Mouse (Mus musculus) midbrain, embryonic 10.5 days (tissue): ENCODE results near the gene Tbc1d5. TPM values are rescaled to one million over a fixed set of nuclear protein-coding genes. Genes with fewer than 3 reads are reported as not detected.

Experiments
- DNase-seq: peaks from one replicate; pipeline ENCODE4 v3.0.0-alpha.2; 2017; ENCODE audit warnings: low spot score
- H3K27ac ChIP-seq: fragments of 300-500 bp; sonication (generic); replicated peaks from 2 replicates; pipeline ENCODE4 v1.5.1; 2016; ENCODE audit warnings: mild to moderate bottlenecking
- H3K27me3 ChIP-seq: fragments of 300-500 bp; sonication (generic); 2 replicates; pipeline ENCODE4 v1.6.1; 2016; ENCODE audit warnings: low read depth, mild to moderate bottlenecking; ENCODE audit not compliant: poor library complexity, severe bottlenecking
- H3K36me3 ChIP-seq: fragments of 300-500 bp; sonication (generic); 2 replicates; pipeline ENCODE4 v1.6.1; 2016; ENCODE audit warnings: mild to moderate bottlenecking, moderate library complexity
- H3K4me1 ChIP-seq: fragments of 300-500 bp; sonication (generic); 2 replicates; pipeline ENCODE4 v1.6.1; 2016
- H3K4me3 ChIP-seq: fragments of 300-500 bp; sonication (generic); 2 replicates; pipeline ENCODE4 v1.5.1; 2016; ENCODE audit warnings: mild to moderate bottlenecking, moderate library complexity
- H3K9me3 ChIP-seq: fragments of 300-500 bp; sonication (generic); replicated peaks from 2 replicates; pipeline ENCODE4 v1.6.1; 2016; ENCODE audit warnings: mild to moderate bottlenecking
- whole genome bisulfite sequencing: fragments of 180-500 bp; shearing (Covaris S2); methylation state at CpG from one replicate; pipeline ENCODE4 v1.1.7; 2016; 5-methylcytosine and 5-hydroxymethylcytosine counted together
- polyA plus RNA-seq: library from polyadenylated mRNA; unstranded; fragments of >200 nt; fragmentation: Nextera tagmentation; extraction: Ambion mirVana; gene quantifications from 2 replicates; pipeline ENCODE4 v1.2.1, GENCODE M21; 2016

The Tbc1d5 gene
- polyA plus RNA-seq, 1 experiment from 2014 or later: 10.8 TPM

DNA sequence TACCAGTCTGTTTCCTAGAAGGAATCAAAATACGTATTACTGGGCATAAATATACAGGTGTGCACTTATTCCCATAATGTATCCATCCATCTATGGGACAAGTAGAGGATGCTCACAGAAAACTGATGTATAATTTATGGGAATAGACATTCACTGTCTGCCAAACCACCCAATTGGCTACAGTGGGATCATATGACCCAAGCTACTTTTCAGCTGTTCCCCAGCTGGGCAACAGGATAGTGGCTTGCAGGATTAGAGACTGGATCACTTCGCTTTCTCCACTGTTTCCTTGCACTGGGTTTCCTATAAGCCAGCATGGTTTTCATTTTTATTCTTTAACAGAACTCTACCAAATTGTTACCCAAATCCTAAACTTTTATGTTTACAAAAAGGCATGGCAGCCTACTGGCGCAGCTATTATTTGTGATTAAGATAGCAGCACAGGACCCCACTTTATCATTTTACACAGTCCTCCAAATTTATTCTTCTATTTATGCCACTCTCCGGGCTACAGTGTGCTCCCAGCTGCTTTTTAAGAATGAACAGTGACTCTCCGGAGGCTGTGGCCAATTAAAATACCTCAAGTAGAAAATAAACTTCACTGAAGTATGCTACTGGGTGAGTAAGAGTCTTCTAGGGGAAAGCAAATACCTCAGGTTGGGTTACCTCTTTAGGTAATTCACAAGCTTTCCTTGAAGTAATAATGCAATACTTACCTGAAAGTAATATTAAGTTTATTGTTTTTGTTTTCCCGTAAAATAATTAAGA is 270.4 kb downstream of the Tbc1d5 start:
- 79% methylated on average over 6 of the region's 6 CpGs for whole genome bisulfite sequencing
- DNase-seq: no peak

DNA sequence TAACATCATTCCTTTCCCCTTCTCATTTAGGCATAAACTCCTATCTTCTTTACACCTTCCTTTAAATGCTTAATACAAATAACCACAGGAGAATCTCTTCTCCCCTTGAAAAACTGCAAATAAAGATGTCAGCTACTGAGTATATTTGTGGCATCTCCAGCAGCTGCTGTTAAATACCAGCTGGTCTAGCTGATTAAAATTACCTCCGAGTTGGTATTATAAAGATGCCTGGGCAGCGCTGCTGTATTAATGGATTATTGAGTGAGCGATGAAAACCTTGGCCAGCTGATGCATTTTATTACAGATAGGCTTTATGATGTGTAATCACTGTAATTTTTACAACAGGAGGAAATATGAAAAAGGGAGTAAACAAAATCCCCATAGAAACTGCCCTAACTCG is 271.0 kb downstream of the Tbc1d5 start:
- H3K4me1 ChIP-seq: peaks cover 19% of the 10 kb centered on the region
- DNase-seq: no peak
- H3K27ac ChIP-seq: no peak overlapping the region
- no peaks in the 10 kb centered on the region for H3K9me3 ChIP-seq
- H3K36me3 ChIP-seq: no peaks in the 10 kb centered on the region
- H3K27me3 ChIP-seq: no peaks in the 10 kb centered on the region
- no peak overlapping the region for H3K4me3 ChIP-seq
- 91% methylated on average over 4 of the region's 4 CpGs for WGBS

More for the DNA sequence above, 270.4 kb downstream of the Tbc1d5 start:
- no peak overlapping the region for H3K27ac ChIP-seq
- H3K4me3 ChIP-seq: no peak overlapping the region
- H3K4me1 ChIP-seq: peaks cover 19% of the 10 kb centered on the region
- no peaks in the 10 kb centered on the region for H3K36me3 ChIP-seq
- no peaks in the 10 kb centered on the region for H3K9me3 ChIP-seq
- no peaks in the 10 kb centered on the region for H3K27me3 ChIP-seq

DNA sequence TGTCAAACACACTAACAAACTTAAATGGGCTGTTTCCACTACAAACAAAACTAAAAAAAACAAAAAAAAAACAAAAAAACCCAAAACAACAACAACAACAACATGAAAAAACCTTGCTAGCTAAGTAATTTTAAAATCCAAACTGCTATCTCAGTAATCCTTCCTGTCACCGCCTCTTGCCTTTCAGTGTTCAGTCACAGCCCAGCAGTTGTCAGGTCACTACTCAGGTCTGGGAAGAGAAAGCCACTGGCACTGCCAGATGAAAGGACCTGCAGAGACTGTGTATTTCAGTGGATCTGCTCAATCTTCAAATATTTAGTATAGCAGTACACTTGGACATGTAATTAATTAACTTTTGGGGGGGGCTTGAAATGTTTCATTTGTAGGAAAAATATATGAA is 272.5 kb downstream of the Tbc1d5 start:
- Histone ChIP-seq H3K9me3 (no peaks in the 10 kb centered on the region), H3K4me3 (no peak overlapping the region), H3K27me3 (no peaks in the 10 kb centered on the region), H3K27ac (no peak overlapping the region), H3K36me3 (no peaks in the 10 kb centered on the region), H3K4me1 (peaks cover 19% of the 10 kb centered on the region)
- 24% methylated on average over 1 of the region's 1 CpGs for WGBS
- DNase-seq: no peak

DNA sequence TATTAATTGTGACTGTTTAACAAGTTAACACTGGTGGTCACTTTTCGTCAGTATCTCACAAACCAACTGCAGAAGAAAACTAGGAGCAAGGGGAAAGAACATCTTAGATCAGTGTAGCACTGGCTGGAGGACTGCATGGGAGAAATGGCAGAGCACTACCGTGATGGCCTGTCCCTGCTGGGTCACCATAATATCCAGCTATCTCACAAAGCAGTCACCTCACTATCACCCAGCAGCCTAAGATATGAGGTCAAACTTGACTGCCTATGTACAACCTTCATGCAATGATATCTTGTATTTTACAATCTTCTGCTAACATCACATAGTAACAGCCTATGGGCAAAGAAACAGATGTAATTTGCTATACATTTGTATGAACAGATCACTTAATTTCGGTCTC is 274.7 kb downstream of the Tbc1d5 start:
- Histone ChIP-seq H3K36me3 (no peaks in the 10 kb centered on the region), H3K9me3 (no peaks in the 10 kb centered on the region), H3K27me3 (no peaks in the 10 kb centered on the region), H3K27ac (no peak overlapping the region), H3K4me3 (no peak overlapping the region), H3K4me1 (peaks cover 19% of the 10 kb centered on the region)
- no peak for DNase-seq
- WGBS: 91% methylated on average over 3 of the region's 3 CpGs

DNA sequence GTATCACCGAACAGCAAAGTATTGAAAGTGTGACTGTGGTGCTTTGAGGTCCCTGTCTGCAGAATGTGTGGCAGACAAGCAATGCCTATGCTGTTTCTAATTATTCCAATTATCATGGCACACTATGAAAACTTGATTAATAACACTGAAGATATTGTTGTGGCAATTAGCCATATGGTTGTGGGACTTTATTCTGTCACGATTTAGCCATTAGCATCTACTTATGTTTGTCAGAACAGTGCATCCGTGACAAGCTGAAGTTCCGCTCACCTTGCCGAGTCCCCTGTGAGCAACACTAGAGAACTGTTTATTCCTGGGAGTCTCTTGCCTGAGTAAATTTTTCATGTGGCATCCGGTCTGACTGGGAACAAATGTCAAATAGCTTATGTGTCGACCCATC is 281.3 kb downstream of the Tbc1d5 start:
- Histone ChIP-seq H3K4me1 (no peaks in the 10 kb centered on the region), H3K9me3 (no peaks in the 10 kb centered on the region), H3K27ac (no peak overlapping the region), H3K36me3 (no peaks in the 10 kb centered on the region), H3K4me3 (no peak overlapping the region), H3K27me3 (no peaks in the 10 kb centered on the region)
- 89% methylated on average over 7 of the region's 7 CpGs for WGBS
- DNase-seq: no peak

DNA sequence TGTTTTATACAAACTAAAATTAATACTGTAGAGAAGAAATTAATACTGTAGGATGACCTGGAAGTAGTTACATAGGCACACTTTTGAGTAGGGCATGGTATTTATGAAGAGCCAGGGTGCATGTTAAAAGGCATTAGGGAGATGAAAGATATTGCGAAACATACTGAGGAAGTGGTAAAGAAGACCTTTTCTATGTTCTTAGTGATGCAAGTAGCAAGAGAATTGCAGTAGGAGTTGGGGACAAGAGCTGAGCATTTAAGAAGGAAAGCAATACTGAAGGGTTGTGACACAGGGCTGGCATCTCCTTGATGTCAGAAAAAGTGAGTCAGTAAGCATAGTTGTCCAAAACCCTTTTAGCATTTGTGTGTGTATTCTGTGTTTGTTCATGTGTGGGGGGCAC is 289.7 kb downstream of the Tbc1d5 start:
- no peaks in the 10 kb centered on the region for H3K36me3 ChIP-seq
- H3K9me3 ChIP-seq: no peaks in the 10 kb centered on the region
- 91% methylated on average over 1 of the region's 1 CpGs for WGBS
- DNase-seq: no peak
- no peaks in the 10 kb centered on the region for H3K4me1 ChIP-seq
- H3K27me3 ChIP-seq: no peaks in the 10 kb centered on the region
- H3K27ac ChIP-seq: no peak overlapping the region
- H3K4me3 ChIP-seq: no peak overlapping the region

DNA sequence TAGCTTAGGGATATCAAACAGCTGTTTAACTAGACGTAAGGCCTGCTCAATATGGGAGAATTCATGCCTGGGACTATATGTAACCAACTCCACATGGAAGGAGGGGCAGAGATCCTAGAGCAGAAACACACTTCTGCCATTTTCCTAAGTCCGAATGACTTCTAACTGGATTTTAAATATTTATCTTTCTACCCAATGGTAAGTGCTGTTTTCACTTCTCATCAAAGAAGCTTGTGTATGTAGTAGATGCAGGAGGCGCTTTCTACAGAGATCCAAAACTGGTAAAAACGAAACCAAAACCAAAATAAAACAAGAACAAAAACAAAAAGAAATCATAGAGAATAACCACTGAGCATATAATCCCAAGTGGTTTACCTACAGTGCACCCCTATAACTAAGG is 299.2 kb downstream of the Tbc1d5 start:
- Histone ChIP-seq H3K36me3 (no peaks in the 10 kb centered on the region), H3K27ac (no peak overlapping the region), H3K27me3 (no peaks in the 10 kb centered on the region), H3K4me3 (no peak overlapping the region), H3K4me1 (no peaks in the 10 kb centered on the region), H3K9me3 (no peaks in the 10 kb centered on the region)
- DNase-seq: no peak
- 86% methylated on average over 4 of the region's 4 CpGs for WGBS

DNA sequence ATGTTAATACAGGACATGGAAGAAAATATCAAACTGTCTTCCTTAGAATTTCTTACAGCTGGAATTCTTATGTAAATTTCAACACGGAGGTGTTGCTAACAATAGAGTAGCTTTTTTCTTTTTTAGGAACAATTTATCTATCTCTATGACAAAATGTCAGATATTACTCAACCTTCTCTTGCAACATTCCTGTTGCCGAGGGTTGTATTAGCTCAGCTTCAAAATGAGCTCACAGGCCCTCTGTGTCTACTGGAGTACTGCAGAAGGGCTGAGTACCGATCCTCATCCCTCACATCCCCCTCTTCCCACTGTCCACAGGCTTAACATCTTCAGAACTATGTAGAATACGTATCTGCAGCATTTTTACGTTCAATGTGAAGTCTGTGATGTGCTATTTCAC is 302.7 kb downstream of the Tbc1d5 start:
- 87% methylated on average over 5 of the region's 5 CpGs for WGBS
- Histone ChIP-seq H3K27ac (no peak overlapping the region), H3K4me3 (no peak overlapping the region)

DNA sequence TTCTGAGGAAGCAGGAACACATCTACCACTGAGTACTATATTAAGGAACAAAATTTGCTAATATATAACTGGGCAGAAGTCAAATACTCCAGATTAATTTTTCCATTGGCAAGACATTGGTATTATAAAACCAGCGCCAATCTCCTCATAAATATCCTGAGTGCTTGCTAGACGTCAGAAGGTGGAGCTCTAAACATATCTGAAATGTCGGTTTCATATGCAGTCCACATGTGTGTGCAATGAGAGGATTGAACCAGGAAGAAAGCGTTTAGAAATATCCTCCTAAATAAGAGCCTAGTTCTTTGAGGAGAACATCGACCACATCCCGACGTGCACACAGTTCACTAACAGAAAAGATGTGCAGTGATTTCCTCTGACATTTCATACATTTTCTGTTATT is 305.1 kb downstream of the Tbc1d5 start:
- H3K27ac ChIP-seq: no peak overlapping the region
- no peak overlapping the region for H3K4me3 ChIP-seq
- WGBS: 90% methylated on average over 7 of the region's 7 CpGs

More for the DNA sequence above, 302.7 kb downstream of the Tbc1d5 start:
- no peak for DNase-seq
- Histone ChIP-seq H3K9me3 (no peaks in the 10 kb centered on the region), H3K27me3 (no peaks in the 10 kb centered on the region), H3K4me1 (no peaks in the 10 kb centered on the region), H3K36me3 (no peaks in the 10 kb centered on the region)

DNA sequence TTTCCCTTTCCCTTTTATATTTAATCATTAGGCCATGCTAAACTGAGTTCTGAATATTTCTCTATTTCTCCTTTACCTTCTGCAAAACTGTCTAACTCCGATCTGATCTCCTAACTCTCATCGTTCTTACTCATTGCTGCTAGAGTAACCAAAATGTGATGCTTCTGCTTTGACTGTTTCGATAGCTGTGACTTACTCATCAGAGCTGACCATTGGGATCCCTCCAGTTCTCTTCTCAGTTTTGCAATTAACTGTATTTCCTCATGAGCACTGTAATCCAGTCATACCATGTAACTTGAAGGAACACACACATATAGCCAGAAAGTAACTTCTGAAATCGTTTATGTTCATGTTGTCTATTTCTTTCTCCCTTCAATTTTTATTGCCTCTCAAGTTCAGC is 306.6 kb downstream of the Tbc1d5 start:
- H3K36me3 ChIP-seq: no peaks in the 10 kb centered on the region
- no peak for DNase-seq
- H3K9me3 ChIP-seq: no peaks in the 10 kb centered on the region
- no peaks in the 10 kb centered on the region for H3K4me1 ChIP-seq
- H3K27me3 ChIP-seq: no peaks in the 10 kb centered on the region
- H3K27ac ChIP-seq: no peak overlapping the region
- H3K4me3 ChIP-seq: no peak overlapping the region
- WGBS: 93% methylated on average over 4 of the region's 4 CpGs

More for the DNA sequence above, 305.1 kb downstream of the Tbc1d5 start:
- Histone ChIP-seq H3K4me1 (no peaks in the 10 kb centered on the region), H3K9me3 (no peaks in the 10 kb centered on the region), H3K27me3 (no peaks in the 10 kb centered on the region), H3K36me3 (no peaks in the 10 kb centered on the region)
- DNase-seq: no peak

DNA sequence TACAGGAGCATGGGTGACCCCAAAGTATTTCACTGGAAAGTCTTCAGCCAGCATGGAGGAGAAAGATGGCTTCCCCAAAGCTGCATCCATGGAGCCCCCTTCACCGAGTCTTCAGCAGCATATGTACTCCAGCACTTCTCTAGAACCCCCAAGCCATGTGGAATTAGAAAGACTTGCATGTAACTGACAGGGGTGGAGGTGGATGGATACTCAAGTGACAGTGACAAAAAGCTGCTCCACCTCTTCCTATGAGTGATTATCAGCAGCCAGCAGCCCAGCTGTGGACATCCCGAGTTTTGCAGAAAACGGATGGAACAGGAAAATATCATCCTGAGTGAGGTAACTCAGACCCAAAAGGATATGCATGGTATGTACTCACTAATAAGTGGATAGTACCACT is 311.9 kb downstream of the Tbc1d5 start:
- 91% methylated on average over 3 of the region's 3 CpGs for WGBS

DNA sequence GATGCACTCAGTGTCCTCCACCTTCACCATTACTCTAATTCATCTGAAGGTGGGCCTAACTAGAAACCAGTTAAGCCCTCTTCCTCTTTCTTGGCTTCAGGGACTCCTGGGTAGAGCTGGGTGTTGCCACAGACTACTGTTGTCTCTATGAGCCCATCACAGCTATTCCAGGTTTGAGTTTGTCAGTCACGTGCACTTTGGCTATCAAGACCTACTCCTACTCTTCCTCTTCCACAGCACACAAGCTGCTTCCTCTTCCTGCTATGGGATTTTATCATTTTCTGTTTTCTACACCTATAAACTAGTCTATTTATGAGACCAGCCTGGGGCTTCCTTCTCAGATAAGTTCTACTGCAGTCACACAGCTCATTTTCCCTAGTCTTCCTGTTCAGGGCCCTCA is 314.4 kb downstream of the Tbc1d5 start:
- Histone ChIP-seq H3K4me3 (no peak overlapping the region), H3K9me3 (no peaks in the 10 kb centered on the region), H3K36me3 (peaks cover 3% of the 10 kb centered on the region; the same call in 1 of the 2 replicates), H3K27me3 (no peaks in the 10 kb centered on the region), H3K27ac (no peak overlapping the region), H3K4me1 (no peaks in the 10 kb centered on the region)
- no peak for DNase-seq
- 94% methylated on average over 1 of the region's 1 CpGs for WGBS

More for the DNA sequence above, 311.9 kb downstream of the Tbc1d5 start:
- no peaks in the 10 kb centered on the region for H3K4me1 ChIP-seq
- no peaks in the 10 kb centered on the region for H3K9me3 ChIP-seq
- no peak for DNase-seq
- peaks cover 3% of the 10 kb centered on the region; the same call in 1 of the 2 replicates for H3K36me3 ChIP-seq
- H3K27ac ChIP-seq: no peak overlapping the region
- no peak overlapping the region for H3K4me3 ChIP-seq
- H3K27me3 ChIP-seq: no peaks in the 10 kb centered on the region

DNA sequence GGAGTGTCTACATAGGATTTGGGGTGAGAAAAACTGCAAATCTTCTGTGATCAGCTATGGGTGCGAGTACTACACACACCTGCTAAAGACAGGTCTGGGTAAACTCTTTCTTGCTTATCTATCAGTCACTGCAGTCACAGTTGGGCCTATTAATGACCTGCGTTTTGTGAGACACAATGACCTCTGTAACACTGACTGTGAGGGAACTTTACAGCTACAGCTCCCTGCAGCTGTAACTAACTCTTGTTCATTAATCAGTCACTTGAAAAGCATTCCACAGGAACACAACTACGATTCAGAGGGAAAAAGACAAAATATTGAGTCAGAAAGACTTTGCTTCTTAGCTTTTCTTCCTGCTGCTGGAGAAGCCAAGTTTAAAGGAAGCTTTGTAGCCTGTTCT is 325.9 kb downstream of the Tbc1d5 start:
- 58% methylated on average over 3 of the region's 3 CpGs for WGBS
- no peak overlapping the region for H3K4me3 ChIP-seq
- no peaks in the 10 kb centered on the region for H3K36me3 ChIP-seq
- no peak for DNase-seq
- H3K27ac ChIP-seq: no peak overlapping the region
- no peaks in the 10 kb centered on the region for H3K27me3 ChIP-seq
- H3K4me1 ChIP-seq: 0 out of 2 replicates have a peak, but pooled peaks cover 4% of the 10 kb centered on the region
- H3K9me3 ChIP-seq: no peaks in the 10 kb centered on the region
